Mouse (Mus musculus) frontal cortex, postnatal 36 days (tissue): Measurements from ENCODE around the gene Krcc1.

Source experiments
- DNase-seq, 2 experiments: peaks; one replicate each; pipeline ENCODE4 v3.0.0; 2022; ENCODE audit warnings: low spot score in 2 of 2

Krcc1 gene

DNA sequence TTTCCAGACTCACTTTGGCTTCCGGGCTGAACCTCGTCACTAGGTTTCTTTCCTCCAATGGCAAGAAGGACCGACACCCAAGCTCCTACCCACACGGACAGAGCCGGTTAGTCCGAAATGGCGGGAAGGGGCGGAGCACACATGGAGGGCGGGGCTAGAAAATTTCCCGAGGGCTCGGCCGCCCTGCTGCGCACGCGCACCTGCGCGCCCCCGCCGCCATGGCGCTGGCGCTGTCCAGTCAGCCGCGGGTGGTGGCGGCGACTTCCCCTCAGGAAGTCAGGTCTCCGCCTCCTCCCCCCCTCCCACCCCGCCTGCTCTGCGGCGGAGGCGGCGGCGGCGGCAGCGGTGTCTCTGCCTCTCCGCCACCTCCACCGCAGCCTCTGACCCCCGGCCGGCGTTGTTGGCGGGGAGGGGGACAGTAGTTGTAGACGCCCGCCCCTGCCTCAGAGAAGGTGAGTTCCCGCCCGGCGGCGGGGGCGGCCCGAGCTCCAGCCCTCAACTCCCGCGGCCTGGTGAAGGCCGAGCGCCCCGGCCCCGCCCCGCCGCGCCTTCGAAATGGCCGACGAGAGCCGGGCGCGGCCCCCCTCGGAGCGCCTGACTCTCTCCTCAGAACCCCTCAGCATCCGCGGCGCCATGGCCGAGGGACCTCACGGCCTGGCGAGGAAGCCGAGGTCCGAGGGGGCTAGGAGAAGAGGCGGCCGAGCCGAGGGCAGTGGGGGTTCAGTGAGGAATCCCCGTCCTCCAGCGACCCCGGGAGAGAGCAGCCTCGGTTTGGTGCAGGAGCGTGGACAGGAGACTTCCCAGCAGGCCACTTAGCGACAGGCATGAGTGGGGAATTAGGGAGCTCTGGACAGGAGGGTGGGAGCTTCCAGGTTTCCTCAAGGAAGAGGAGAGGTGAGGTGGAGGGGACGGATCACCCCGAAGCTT is at the start of gene Krcc1:
TSS of gene Krcc1 (plus strand) at position 289 of the 927 bp plus-strand sequence.
- peak; percentile 95 to 97 for DNase-seq

DNA sequence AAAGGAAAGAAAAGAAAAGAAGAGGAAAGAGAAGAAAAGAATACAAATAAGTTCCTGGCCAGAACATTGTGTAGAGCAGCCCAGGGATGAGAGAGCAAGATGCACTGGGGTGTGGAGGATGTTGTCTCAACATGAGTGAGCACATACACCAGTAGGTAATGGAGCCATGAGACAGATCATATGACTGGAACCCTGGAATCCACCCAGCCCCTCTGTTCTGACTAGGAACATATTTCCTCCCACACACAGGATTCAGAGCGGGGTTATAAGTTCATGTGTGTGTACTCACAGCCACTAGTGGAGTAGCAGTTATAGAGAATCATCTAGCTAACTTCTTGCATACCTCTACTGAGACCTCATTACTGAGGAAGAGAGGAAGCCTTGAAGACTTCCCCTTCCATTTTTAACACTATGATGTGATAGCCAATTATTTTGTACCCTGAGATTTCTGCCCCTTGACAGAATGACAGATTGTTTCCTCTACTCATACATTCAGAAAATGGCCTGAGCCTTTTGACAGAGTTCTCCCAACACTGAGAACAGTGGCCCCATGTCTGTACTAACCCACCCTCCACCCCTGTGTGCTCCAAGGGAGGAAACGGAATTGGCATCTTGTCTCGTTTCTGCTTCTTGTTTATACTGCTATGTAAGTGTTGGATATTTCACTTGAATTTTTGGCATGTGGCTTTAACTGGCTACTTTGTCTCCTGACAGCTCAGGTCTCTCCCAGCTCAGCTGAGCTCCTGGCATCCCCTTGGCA is 47.1 kb upstream of the Krcc1 start:
- DNase-seq: no peak

DNA sequence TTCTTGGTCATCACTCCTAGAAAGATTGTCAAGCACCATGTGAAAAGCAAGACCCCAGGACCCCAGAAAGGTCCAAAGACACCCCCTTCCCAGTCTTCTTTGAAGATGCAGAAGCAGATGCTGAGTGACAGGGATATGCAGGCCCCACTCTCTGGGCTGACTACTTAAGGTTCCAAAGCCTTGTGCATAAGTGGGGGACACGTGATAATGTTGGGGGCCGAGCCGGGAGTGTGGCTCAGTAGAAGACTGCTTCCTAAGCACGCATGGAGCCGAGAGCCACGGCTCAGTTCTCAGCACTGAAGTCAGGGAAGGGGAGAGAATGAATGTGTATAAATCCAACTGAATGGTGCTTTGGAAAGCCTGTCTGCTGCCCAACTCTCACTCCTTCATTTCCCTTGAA is 44.9 kb upstream of the Krcc1 start:
- no peak for DNase-seq

DNA sequence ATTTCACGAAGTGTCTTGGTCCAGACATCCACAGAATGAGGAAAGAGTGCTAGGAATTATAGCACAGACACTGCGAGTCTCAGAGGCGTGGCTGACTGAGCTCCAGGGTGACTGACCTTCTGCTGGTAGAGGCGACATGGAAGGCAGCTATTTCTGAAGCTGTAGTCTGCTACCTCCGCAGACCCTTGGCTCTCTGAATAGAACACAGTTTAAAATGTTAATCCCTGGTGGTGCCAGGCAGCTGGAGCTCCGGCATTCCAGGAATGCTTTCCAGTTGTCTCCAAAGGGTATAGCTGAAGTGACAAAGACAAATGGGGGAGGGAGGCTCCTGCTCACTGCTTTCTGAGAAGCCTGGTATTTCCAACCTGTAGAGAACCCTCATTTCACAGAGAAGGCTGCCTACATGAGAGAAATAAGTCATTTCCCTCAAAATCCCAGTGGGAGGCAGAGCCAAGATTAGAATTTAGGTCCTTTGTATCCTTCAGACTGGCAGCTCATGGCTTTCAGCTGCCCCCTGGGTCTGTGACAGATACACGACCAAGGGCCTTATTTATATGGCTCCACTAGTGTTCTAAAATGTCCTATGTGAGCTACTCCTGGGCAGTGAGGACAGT is 44.2 kb upstream of the Krcc1 start:
- peak in 1 of 2 experiments; percentile 2 for DNase-seq

DNA sequence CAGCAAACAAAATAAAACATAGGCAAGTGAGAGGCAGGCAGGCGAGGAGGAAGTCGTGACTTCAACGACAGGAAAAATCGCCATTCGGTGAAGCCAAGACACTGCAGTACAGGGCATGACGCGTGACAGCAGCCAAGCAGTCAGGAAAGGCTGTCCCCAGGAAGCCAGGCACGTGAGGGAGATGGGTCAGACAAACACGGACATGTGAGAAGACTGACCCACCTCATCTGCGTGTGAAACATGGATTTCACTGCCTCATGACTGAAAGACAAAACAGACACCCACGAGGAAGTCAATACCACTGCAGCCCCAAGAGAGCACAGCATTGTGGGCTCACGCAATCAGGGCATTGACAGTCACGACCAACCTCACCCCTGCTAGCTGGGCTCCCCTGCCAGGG is 36.4 kb upstream of the Krcc1 start:
- DNase-seq: no peak

DNA sequence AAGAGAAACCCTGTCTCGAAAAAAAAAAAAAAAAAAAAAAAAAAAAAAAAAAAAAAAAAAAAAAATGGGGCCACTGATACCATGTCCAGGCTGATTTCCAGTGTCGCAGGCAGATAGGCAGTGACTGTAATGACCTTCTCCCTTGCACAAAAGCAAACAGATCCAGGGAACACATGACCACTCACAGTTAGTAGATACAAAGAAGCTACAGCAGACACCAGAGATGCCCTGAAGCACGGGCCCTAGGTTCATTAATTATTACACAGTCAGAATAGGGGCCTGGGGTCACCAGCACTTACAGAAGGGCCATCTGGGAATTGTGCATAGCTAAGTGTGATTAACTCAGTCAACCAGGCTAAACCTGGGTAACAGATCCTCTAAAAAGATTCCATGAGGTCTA is 35.5 kb upstream of the Krcc1 start:
- no peak for DNase-seq

DNA sequence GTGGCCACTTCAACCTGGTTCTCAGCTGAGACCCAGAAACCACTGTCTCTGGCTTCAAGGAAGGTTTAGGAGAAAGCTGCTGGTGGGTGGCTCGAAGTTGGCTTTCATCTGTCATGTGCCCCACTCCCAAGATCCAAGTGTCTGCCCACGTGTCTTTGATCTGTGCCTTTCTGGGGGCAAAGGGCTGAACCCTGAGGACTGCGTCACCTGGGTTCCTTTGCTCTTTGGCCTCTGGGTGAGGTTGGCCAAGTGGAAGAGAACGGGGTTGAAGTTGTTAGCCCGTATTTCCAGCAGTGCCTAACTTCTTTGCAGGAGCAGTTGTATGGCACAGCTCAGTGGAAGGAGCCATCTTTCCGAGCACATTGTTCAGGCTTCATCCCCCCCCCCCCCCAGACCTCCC is 35.0 kb upstream of the Krcc1 start:
- no peak for DNase-seq

DNA sequence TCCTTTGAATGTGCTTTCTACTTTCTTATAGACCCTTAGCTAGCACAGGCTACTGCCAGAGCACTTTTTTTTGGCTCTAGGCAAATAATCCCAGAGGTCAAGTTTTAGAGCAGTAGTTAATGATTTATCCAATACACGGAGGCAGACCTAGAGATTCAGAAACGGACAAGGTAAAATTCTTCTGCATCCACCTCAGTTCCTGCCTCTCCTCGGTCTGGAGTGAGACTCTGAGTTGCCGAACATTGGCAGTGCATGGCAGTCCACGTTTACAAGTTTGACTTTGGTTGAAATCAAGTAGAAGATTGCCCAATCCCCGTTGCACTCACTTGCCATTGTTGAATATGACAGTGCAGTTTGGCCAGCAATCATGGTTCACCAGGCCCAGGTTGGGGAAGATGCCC is 34.4 kb upstream of the Krcc1 start:
- no peak for DNase-seq

DNA sequence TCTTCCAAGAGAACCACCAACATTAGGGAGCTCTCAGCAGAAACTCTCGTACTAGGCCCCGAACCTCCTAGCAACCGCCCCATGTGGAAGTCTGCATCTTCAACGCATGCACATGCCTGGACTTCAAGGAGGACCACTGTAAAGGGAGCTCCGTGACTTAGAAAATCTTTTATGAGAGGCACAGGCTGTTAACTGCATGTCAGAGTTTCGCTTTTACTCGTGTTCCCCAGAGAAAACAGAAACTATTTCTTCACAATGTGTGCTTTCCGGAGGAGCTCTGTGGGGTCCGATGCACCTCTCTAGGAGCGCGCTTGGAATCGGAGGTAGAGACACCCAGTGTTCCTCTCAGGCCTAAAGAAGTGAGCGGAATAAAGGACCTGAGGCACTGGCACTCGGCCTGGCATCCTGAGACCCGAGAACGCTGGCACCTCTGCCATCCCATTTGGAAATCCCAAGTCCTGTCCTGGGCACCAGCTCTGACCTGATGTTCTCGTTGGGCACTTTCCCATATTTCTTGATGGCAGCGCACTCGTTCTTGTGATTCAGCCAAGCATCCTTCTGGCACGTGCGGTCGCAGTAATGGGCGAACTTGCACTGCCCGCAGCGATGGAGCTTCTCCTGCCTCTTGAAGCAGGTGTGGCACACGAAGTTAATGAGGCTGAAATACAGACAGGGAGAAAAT is 32.3 kb upstream of the Krcc1 start:
- no peak for DNase-seq

DNA sequence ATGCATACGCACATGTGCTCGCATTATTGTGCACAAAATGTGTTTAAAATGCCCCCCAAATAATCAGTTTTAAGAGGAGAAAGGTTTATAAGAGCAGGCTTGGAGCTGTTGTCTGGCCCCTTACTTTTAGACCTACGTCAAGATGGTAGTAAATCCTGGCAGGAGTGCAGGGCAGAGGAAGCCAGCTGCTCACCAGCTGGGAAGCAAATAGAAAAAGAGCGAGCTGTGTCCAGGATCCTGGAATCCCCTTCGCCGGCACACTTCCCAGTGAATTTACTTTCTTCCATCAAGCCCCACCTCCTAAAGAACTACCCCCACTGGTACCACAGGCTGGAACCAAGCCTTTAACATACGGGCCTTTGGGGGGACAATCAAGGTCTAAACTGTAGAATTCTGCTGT is 30.6 kb upstream of the Krcc1 start:
- no peak for DNase-seq

DNA sequence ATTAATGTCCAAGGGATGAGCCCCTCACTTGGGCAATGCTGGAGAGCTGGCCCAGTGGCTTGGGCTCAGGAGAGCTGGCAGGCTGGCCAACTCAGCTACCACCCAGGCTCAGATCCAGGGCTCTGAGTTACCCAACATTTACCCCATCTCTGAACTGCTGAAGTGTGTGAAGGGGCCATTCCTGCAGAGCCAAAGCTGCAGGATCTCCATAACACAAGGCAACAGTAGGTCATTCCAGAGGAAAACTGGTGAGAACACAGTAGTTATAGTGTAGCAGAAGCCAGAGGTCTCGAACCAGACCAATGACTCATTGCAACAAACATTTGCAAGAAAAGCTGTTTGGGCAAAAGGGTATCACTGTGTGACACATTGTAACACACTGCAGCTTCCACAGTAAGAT is 28.7 kb upstream of the Krcc1 start:
- DNase-seq: no peak

DNA sequence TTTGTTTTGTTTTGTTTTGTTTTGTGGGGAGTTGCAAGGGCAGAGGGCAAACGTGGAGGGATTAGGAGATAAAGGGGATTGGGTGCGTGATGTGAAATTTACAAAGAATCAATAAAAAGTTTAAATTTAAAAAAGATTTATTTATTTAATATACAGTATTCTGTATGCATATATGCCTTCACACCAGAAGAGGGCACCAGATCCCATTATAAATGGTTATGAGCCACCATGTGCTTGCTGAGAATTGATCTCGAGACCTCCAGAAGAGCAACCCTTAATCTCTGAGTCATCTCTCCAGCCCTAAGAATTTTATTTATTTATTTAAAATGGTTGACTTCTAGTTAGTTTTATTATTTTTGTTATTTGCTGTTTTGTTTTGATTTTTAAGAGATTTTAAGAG is 28.2 kb upstream of the Krcc1 start:
- DNase-seq: no peak

DNA sequence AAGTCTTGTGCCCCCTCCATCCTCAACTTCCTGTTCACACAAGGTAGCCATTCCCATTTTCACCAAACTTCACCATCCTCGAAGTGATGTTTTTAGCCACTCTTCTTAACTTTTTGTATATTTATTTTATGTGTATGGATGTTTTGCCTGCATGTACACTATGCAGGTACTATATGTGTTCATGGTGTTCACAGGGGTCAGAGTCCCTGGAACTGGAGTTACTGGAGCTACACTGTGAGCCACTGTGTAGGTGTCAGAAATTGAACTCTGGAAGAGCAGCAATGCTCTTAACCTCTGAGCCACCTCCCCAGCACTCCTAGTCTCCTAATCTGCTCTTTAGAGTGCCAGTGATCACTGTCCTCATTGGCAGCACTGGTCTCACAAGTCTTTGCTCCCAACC is 23.1 kb upstream of the Krcc1 start:
- DNase-seq: no peak

DNA sequence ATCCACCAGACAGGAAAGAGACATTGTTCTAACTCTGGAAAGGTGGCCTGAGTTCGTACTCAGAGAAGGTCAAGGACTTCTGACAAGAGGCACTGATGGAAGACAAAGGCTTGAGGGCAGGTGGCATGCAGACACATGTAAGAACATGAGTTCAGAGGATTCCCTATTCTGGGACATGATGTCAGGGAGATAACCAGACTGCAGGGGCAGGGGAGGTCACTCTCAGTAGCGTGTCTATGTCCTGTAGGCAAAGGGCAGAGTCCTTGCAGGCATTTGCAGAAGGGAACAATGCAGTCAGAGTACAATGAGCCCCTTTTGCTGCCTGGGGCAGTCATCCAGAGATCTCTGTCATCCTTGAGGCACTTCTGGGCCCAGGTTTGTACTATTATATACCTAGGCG is 21.9 kb upstream of the Krcc1 start:
- no peak for DNase-seq

DNA sequence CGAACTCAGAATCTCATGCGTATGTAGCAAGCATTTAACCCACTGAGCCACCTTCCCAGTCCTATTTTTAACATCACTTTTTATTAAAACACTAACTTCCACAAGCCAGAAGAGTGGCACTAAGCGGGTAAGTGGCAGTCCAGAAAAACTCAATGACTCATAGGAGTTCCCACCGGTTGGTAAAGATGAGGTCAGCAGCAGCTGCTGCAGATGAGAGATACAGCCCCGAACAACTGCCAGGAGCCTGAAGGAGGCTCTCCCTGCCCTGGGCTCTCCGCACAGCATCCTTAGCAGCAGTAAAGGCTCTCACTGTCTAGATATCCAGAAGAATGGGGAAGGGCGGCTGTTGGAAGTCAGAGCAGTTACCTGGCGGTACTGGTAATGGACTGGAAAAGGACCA is 20.5 kb upstream of the Krcc1 start:
- no peak for DNase-seq

DNA sequence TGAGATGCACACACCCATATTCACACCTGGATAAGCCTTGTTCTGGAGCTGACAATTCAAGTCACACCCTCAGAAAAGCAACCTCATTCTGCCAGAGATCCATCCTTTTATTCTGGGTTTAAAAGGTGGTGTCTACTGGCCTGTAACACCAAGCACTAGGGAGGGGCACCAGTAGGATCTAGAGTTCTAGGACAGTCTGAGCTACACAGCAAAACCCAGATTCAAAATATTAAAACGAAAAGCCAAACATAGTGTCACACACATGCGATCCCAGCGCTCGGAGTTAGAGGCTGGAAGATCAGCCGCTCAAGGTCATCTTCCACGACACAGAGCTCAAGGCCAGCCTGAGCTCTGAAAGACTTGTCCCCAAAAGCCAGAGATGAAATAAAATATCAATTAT is 17.0 kb upstream of the Krcc1 start:
- no peak for DNase-seq

DNA sequence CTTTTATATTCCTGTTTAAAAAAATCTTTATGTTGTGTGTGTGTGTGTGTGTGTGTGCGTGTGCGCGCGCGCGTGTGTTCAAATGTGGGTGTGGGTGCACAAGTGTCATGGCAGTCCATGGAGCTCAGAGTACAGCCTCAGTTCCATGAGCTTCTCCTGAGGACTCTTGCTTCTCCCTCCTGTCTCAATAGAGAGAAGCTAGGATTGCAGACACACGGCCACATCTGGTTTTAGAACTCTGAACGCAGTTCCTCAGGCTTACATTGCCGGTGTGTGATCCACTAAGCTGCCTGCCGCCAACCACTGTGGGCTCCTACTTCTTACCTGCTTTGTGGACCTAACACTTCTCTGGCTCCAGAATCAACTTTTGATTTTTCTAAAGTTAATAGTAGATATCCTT is 15.3 kb upstream of the Krcc1 start:
- no peak for DNase-seq

DNA sequence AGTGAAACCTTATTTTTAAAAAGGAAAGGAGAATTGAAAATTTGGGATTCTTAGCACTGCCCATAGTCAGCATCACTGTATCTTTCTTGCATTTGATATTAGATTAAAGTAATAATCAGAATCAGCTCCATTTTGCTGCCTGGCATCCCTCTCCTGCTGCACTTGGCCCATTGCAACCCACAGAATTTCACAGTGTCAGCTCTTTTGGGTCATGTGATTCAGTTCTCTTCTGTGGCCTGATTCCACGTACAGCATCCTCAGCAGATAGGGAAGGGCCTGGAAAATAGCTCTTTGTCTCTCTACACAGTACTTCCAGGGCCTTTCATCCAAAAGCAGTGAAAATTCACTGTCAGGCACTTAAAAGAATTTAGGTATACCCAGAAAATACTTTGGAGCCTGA is 14.1 kb upstream of the Krcc1 start:
- DNase-seq: no peak

DNA sequence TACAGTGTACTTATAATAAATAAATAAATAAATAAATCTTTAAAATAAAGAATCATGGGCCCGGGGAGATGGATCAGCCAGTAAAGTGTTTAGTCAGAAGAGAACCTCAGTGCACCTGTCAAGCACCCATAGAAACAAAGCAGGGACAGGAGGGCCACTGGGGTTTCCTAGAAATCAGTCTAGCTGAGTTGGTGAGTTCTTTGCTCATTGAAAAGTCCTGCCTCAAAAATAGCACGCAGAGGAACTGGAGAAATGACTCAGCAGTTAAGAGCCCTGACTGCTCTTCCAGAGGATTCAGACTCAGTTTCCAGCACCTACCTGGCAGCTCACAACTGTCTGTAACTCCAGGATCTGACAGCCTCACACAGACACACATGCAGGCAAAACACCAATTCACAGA is 12.9 kb upstream of the Krcc1 start:
- no peak for DNase-seq

DNA sequence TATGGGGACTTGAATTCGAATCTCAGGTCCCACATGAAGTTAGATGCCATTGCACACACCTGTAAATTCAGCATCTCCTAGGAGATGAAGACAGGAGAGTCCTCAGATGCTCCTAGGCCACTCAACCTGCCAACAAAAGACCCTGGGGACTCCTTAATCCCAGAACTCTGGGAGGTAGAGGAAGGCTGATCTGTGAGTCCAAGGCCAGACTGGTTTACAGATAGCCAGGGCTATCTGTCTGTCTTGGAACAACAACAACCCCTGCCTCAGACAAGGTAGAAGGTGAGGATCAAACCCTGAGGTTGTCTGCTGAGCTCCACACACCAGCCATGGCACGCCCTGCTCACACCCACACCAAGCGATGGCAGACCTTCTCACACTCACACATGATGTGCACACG is 12.3 kb upstream of the Krcc1 start:
- no peak for DNase-seq

DNA sequence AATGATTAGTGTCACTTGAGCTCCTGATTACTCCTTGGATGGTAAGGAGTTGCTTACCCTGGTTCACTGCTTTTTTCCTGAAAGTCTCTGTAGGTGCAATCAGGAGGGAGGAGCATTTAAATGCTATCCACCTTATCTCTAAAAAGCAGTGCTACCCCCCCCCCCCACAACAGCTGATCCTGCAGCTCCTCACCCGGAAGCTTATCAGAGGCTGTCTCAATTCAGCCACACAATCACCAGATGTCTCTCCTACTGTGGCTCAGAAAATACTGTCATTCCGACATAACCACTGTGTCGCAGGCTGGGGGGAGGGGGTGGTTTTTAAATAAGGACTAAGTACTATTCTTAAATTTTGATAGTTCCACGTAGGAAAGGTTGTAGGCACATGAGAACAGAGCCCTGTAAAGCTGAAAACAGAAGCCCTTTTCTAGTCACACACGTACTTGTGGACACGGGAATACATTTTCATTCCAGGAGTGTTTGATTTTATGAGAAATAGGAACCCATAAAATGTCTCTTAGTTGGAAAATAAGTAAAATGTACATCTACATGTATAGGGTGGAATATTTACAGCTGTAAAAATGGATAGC is 11.3 kb upstream of the Krcc1 start:
- DNase-seq: no peak

DNA sequence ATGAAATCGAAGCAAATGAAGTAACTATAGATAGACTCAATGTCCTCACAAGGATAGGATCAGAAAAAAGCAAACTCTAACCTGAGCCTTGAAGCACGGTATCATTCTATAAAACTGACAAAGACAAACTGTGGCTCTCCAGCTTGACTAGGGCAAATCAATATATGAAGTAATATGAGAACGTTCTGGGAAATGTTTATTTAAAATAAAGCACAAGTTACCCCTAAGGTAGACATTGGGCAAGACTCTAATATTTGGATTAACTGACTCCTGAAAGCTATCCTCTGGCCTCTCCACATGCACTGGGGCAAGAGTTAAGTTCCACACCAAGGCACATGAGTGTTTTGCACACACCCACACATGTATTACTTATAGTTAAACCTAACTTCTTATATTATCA is 10.4 kb upstream of the Krcc1 start:
- no peak for DNase-seq
